Mouse (Mus musculus) kidney, adult 9 months (tissue): ENCODE measurements around the gene Gtf2f1.
A peak's percentile ranks its signal among the peaks of the same experiment; 100 is the strongest.

Experiments
- DNase-seq: peaks from one replicate; pipeline ENCODE4 v3.0.0; 2022

Gene Gtf2f1

DNA sequence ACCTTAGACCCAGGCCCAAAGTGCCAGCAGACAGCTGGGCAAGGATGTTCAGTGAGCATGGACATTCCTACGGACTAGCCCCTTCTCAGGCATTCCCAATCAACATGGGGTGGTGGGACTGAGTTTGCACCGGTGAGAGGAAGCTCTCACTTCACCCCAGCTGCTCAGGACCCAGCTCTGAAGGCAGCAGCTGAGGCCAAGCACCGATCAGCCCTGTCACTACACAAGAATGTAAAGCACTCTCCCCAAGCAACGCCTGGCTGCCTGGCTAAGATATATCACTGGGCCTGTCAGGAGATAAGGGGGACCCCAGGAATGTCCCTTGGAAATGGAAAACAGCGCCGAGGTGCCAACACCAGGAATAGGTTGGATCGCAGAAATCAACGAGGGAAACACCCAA, 9.9 kb downstream of the Gtf2f1 start:
- no peak for DNase-seq

- no peak for DNase-seq
Observed at GRCm38 (mm10) chr17:56999968-57000609, 11.0 kb downstream of the Gtf2f1 start, which contains the start of gene Pspn. Gene Pspn, minus strand, starts transcription at chr17:57000018.

DNA sequence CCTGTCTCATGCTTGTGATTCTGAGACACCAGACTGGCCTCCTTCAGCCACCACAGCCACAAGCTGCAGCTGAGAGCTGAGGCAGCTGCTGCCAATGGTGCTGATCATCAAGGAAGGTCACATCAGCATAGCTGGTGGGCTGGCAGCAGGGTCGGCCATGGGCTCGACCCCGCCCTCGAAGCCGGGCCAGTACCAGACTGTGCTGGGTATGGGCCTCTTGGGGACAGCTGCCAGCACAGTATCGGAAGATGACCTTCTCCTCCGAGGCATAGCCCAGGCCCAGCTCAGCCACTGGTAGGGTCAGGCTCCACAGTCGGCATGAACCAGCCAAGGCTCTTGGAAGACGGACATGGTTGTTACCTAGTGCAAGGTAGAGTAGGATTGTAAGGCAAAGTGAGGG, 11.7 kb downstream of the Gtf2f1 start:
- DNase-seq = no peak

- peak; percentile 99 for DNase-seq
Observed at GRCm38 (mm10) chr17:56997029-56997667, 13.9 kb downstream of the Gtf2f1 start, which contains the start of gene Alkbh7. Gene Alkbh7, plus strand, starts transcription at chr17:56997339.

- DNase-seq = no peak
Observed at GRCm38 (mm10) chr17:56996506-56996905, 14.6 kb downstream of the Gtf2f1 start.

DNA sequence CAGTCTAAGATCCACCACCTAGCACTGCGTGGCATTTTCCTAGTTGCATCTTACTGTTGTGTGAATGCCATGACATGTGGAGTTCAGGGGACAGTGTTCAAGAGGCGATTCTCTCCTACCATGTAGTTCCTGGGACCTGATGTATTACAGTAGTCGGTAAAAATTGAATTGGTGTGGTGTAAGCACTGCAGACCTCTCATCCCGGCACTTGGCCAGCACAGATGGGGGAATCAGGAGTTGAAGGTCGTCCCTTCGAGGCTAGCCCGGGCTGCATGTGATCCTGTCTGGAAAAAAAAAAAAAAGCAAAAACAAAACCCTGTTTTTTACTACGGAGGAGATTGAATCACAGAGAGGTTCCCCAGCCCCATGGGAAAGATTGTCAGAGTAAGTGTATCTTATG, 16.0 kb downstream of the Gtf2f1 start:
- DNase-seq = no peak

GRCm38 (mm10) chr17:56990966-56991365, 20.1 kb downstream of the Gtf2f1 start:
- no peak for DNase-seq

DNA sequence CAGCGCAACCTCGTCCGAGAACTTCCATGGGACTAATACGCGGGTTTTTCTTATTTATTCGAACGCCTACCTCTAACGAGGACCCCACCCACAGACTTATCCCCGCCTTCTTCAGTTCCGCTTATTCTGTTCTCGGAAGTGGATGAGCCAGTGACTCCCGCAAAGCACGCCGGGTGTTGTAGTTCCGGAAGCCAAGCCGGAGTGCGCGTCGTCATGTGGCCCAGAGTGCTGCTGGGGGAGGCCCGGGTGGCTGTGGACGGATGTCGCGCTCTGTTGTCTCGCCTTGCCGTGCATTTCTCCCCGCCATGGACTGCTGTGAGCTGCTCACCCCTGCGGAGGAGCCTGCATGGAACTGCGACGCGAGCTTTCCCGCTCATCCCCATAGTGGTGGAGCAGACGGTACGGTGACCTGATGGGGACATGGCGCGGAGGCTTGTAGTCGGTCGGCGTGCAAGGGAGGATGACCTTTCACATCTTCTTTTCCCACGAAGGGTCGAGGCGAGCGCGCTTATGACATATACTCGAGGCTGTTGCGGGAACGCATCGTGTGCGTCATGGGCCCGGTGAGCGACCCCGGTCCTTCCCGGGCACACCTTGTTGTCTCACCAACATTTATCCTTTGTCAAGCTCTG, 20.9 kb downstream of the Gtf2f1 start, which contains the start of gene Clpp:
Gene Clpp (plus strand): TSS at position 191 of the 632 bp plus-strand sequence.
- peak; percentile 97 for DNase-seq

DNA sequence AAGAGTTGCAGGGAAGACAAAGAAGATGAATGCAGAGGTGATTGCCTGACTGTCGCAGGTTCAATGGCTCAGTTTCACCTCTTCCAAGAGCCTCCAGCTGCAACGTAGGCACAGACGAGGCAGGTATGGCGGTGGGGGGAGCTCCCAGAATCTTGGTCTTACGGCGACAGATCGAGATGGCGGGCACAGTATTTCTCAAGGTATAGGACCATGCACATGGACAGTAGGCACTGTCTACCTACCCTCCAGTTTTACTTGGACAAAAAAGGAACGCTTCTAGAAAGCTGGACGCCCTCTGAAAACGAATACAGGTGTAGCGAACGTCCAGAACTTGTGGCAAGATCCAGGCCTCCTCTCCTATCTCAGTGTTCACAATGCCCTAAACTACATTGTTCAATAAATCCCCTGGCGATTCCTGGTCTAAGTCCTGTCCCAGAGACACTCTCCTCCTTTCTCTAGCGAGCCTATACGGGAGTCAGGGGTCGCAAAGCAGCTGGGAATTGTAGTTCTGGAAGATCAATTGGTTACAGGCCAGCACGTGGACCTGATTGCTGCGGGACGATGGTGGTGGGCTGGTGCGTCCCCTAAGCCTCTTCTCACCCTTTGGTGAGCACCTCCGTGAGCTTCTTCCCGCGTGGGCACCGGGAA, 21.5 kb downstream of the Gtf2f1 start:
- peak; percentile 88 for DNase-seq

DNA sequence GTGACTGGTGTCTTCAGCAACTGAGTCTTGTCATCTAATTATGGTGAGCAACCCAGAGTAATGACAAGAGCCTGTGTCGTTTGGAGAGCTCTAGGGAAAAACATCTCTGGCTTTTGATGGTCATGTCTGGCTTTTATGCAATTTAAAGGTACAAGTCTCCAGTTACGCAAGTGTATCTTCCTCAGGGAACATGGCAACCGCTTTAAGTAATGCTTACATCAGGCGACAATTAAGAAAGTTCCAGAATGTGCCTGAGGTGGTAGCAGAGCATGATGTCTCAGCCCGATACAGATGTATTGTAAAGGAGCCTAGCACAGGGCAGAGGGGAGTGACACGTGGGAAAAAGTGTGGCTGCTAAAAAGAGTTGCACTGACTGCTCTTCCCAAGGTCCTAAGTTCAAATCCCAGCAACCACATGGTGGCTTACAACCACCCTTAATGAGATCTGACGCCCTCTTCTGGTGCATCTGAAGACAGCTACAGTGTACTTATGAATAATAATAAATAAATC, 22.1 kb downstream of the Gtf2f1 start:
- DNase-seq = no peak

GRCm38 (mm10) chr17:56988441-56988840, 22.6 kb downstream of the Gtf2f1 start:
- DNase-seq = no peak

DNA sequence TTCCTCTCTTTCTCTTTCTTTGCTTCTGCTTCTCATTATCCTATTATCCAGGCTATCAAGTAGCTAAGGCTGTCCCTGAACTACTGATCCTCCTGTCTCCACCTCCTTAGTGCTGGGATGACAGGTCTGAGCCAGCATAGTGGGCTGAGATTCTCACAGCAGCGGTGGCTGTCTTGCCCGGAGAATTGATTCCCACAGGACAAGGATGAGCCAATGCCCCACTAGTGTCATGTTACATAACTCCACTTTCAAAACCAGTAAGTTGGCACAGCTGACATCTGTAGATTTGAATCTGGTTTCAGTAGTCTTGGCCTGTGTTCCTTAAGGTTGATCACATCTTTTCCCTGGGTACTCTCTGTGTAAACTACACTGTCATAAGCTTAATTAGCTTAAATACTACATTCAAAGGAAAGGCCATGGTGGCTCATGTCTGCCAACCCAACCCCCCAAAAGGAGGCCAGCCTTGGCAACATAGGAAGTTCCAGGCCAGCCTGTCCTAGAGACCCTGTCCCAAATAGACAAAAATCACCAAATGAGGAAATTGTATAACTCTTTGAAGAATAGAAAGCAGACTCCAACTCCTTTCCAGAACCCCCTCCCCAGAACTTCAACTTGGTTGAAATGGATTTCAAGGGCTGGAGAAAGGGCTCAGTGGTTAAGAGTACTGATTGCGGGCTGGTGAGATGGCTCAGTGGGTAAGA, 24.8 kb downstream of the Gtf2f1 start:
- DNase-seq = no peak

DNA sequence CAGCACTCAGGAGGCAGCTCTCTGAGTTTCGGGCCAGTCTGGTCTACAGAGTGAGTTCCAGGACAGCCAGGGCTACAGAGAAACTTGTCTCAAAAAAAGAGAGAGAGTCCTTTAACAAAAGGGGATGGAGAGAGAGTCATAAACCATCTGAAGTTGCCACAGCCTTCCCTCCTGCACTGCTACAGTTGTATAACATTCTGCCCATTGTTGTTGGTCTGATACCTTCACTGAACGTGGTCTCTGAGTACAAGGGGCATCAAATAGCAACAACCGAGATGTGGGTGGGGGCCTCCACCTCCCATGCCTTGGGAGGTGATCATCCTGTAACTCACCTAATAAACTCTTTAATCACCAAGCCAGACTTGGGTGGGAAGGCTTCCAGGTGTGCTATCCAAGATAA, 25.4 kb downstream of the Gtf2f1 start:
- DNase-seq = no peak

DNA sequence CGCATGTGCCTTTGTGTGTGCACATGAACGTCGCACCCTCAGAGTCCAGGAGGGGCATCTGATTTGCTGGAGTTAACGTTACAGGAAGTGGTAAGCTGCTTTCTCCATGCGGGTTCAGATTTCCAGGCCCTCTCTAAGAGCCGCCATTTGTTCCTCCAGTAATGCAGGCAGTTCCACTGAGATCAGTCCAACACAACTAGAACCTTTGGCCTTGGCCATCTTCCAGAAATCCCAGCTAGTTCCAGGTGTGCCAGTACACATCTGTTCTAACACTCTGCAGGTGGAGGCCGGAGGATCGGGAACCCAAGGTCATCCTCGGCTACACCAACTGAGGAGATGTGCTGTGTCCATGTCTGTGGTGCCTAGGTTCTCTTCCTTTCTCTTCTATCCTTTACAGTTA, 26.2 kb downstream of the Gtf2f1 start:
- DNase-seq = no peak

DNA sequence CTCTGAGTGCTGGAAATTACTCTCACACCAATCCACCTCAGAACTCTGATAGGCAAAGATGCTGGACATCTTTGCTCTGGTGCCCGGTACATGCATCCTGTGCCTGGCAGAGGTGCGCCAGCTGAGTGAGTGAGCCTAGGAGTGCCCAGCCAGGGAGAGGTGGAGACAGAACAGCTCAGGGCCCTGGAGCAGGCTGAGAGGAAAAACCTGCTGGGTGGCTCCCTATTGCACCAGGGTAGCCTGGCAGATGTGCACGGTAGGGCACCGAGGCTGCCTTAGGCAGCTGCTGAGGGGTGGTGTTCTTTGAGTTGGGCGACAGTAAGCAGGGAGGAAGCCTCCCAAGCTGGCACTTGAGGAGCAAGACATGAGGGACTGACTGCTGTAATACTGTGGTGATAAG, 29.1 kb downstream of the Gtf2f1 start, which contains the start of gene Acer1:
Gene Acer1 (minus strand): TSS at position 114 of the 400 bp plus-strand sequence.
- no peak for DNase-seq

DNA sequence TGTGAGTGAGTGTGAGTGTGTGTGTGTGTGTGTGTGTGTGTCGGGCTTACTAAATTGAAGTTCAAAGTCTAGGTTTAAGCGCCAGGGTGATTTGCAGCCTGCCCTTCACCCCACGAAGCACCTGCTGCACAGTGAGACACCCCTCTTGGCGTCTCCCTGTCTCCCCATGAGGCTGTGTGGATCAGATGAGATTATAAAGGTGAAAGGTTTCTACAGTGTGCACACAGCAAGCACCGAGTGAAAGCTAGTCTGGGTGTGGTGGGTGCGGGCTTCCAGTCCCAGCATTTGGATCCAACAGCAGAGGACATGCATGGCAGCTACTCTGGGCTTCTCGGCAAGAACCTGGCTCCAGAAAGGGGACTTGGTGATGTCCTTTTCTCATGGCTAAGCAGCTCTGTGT, 30.0 kb downstream of the Gtf2f1 start:
- no peak for DNase-seq

DNA sequence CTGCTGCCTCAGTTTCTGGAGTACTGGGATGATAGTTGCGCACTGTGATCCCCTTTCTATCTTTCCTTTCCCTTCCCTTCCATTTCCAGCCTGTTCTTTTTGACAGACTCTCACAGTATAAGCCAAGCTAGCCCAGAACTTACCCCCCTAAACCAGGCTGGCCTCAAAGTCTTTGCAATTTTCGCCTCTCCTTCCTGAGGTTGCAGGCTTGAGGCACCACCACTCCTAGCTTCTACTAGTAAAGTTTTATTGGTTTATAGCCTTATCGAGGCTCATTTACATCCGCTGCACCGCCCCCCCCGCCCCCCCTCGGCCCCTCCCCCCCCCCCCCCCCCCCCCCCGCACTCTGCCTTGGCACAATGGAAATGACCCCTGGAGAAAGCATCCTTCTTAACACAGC, 31.6 kb downstream of the Gtf2f1 start:
- no peak for DNase-seq

DNA sequence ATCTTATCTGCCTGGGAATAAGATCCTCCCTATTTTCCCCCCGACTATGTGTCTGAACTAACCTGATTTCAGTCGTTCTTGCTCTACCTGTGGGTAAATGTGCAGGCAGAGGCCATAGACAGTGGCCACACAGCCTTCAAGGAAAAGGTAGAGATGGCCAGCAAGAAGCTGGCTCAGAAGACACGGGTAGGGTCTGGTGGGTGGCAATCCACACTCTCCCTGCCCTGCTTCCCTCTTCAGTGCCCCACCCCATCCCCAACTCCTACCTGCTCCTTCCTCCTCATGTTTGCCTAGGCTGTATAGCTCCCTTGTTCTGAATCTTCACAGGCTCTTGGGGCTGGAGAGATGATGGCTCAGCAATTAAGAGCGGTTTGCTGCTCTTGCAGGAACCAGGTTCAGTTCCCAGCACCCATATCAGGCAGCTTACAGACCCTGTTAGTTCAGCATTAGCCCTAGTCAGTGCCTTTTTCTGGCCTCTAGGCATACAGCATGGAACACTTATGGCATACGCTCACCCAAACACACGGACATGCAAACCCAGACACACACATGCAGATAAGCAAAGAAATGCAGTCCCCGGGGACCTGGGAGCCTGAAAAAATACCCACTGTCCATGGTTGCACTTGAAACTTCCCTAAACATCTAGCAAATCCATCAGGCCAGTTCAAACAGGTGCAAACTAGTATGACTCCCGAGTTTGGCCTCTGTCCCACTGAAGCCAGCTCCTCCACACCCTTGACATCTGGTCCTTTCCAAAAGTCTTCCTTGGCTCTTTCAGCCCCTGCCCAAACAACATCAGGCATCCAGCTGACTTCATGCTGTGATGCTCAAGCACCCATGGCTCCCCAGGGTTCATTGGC, 34.3 kb downstream of the Gtf2f1 start:
- DNase-seq = no peak

- no peak for DNase-seq
Observed at GRCm38 (mm10) chr17:56975391-56975790, 35.7 kb downstream of the Gtf2f1 start.

DNA sequence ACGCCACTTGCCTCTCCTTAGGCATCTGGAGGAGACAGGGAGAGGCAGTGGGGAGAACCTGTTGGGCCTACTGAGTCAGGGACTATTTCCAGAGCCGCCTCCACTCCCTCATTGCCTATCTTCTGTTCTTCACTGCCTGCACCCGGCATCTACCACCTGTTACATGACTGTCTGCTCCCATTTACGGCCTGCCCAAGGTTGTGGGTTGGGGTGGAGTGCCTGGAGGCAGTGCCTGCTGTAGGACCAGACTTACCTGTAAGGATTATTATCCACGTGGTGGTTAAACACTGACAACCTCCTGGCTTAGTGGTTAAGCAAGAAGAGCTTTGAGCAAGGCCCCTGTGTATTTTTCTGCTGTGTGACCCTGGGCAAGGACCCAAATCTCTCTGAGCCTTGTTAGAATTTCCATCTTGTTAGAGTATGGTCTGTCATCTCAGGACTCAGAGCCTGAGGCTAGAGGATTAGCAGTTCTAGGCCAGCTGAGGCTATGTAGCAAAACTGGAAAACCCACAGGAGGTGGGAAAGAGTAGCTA, 36.3 kb downstream of the Gtf2f1 start:
- DNase-seq = no peak

- DNase-seq = no peak
Observed at GRCm38 (mm10) chr17:56973956-56974707, 37.0 kb downstream of the Gtf2f1 start.
